Mouse (Mus musculus) stomach, postnatal 0 days (tissue): Measurements from ENCODE around the gene Prr3. TPM values are rescaled to one million over a fixed set of nuclear protein-coding genes. Genes with fewer than 3 reads are reported as not detected.

Experiments
- ATAC-seq: fragments of 200-750 bp; cut with Nextera tagmentation; 2 replicates; pipeline ENCODE4 v1.8.0; 2017; ENCODE audit not compliant: low FRiP score, low TSS enrichment
- DNase-seq: peaks from one replicate; pipeline ENCODE4 v3.0.0-alpha.2; 2016; ENCODE audit warnings: low spot score
- H3K27ac ChIP-seq: fragments of 300-500 bp; sonication (generic); replicated peaks from 2 replicates; pipeline ENCODE4 v1.5.1; 2014; ENCODE audit warnings: mild to moderate bottlenecking, control low read depth
- H3K27me3 ChIP-seq: fragments of 300-500 bp; sonication (generic); 2 replicates; pipeline ENCODE4 v1.6.1; 2014; ENCODE audit warnings: low read length; ENCODE audit not compliant: control insufficient read depth, insufficient read depth
- H3K36me3 ChIP-seq: fragments of 300-500 bp; sonication (generic); 2 replicates; pipeline ENCODE4 v1.6.1; 2014; ENCODE audit warnings: low read length, mixed read lengths; ENCODE audit not compliant: control insufficient read depth, insufficient read depth
- H3K4me1 ChIP-seq: fragments of 300-500 bp; sonication (generic); replicated peaks from 2 replicates; pipeline ENCODE4 v1.6.1; 2014; ENCODE audit warnings: antibody characterized with exemption; ENCODE audit not compliant: control insufficient read depth, insufficient read depth
- H3K4me2 ChIP-seq: fragments of 300-500 bp; sonication (generic); replicated peaks from 2 replicates; pipeline ENCODE4 v1.6.1; 2014; ENCODE audit warnings: low read depth, mild to moderate bottlenecking, control low read depth, moderate library complexity
- H3K4me3 ChIP-seq: fragments of 300-500 bp; sonication (generic); 2 replicates; pipeline ENCODE4 v1.5.1; 2014; ENCODE audit warnings: low read depth, low read length, control low read depth
- H3K9ac ChIP-seq: fragments of 300-500 bp; sonication (generic); 2 replicates; pipeline ENCODE4 v1.6.1; 2014; ENCODE audit warnings: mild to moderate bottlenecking, low read length, control low read depth, mixed read lengths
- H3K9me3 ChIP-seq: fragments of 300-500 bp; sonication (generic); 2 replicates; pipeline ENCODE4 v1.6.1; 2016; ENCODE audit warnings: low read length; ENCODE audit not compliant: control insufficient read depth
- CTCF ChIP-seq: IDR thresholded peaks from 2 replicates; pipeline ENCODE4 v1.5.1; 2016; ENCODE audit warnings: antibody characterized with exemption, low read depth, mild to moderate bottlenecking, moderate library complexity
- EP300 ChIP-seq: optimal IDR thresholded peaks from 2 replicates; pipeline ENCODE3; 2016; ENCODE audit warnings: antibody characterized with exemption
- WGBS: fragments of 180-500 bp; shearing (Covaris S2); extraction: QIAGEN DNeasy Blood & Tissue Kit; methylation state at CpG from one replicate; pipeline ENCODE4 v1.1.7; 2014; 5-methylcytosine and 5-hydroxymethylcytosine counted together
- polyA plus RNA-seq: library from polyadenylated mRNA; unstranded; fragments of >200 nt; fragmentation: Nextera tagmentation; extraction: Ambion mirVana; gene quantifications from 2 replicates; pipeline ENCODE4 v1.2.1, GENCODE M21; 2015

The Prr3 gene
- polyA plus RNA-seq, 1 experiment from 2014 or later = 10.9 TPM

DNA sequence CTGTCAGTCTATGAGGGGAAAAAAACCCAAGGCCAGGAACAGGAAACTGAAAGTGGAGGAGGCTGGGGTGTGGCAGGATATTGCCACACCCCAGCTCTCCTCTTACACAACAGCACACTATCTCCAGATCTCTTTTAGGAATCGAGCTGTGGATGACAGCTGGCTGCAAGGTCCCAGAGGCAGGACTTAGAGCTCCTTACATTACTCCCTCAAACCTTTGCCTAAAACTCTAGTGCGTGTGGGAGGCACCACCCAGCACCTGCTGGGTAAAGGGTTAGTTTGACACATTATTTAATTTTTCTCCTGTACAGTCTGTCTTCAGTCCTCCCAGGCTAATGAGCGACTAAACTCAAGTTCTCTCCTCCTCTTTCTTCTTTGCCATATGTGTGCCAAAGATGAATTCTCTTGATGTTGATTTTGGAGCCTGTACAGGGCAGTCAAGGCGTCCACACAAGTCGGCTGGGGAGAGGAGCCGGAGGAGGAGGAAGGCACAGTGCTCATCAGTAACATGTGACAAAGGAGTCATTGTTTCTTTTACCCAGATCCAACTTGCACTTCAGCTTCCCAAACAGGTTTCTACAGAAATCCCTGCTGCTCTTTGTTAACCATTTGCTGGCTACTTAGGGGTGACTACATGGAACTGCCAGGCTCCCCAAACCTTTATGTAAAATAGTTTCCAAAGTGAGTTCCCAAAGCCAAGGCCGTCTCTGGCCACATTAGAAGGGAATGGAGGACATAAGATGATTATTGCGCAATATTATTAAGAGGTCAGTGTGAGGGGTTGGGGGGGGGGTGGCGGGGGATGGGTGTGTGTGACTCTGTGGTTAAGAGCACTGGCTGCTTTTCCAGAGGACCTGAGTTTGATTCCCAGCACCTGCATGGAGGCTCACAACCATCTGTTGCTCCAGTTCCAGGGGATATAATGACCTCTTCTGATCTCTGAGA is 43.9 kb upstream of the Prr3 start:
- peak overlapping the region; percentile 11; the same call in 1 of the 2 replicates for H3K4me2 ChIP-seq
- H3K9ac ChIP-seq = no peak overlapping the region
- H3K27ac ChIP-seq = peak overlapping the region; percentile 83
- H3K36me3 ChIP-seq = no peaks in the 10 kb centered on the region
- TF ChIP-seq EP300 = no peak
- no peak for TF ChIP-seq CTCF
- no peaks in the 10 kb centered on the region for H3K27me3 ChIP-seq
- no peaks in the 10 kb centered on the region for H3K4me1 ChIP-seq
- peak; percentile 73 for ATAC-seq
- no peak overlapping the region for H3K4me3 ChIP-seq
- WGBS = 42% methylated on average over 9 of the region's 9 CpGs
- no peaks in the 10 kb centered on the region for H3K9me3 ChIP-seq
- peak; percentile 27 for DNase-seq

DNA sequence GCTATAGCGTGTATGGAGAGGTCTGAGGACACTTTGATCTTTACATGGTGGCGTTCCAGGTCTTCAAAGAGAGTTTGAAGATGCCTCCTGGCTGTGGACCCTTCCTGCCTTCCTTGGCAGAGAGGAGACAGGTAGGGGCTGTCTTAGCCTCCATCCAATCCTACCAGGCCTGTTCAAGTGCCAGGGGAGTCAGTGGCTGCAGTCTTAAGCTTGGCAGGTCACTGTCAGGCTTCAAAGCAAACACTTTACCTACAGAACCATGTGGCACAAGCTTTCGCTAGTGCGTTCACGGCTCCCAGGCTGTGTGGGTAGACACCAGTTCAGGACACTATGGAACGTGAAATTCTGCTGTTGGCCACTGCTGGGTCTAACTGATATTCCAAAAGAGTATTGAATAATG is 42.9 kb upstream of the Prr3 start:
- Histone ChIP-seq H3K36me3 (no peaks in the 10 kb centered on the region), H3K27me3 (no peaks in the 10 kb centered on the region), H3K27ac (no peak overlapping the region; the same call in 1 of the 2 replicates), H3K9me3 (no peaks in the 10 kb centered on the region), H3K4me1 (no peaks in the 10 kb centered on the region), H3K4me2 (no peak overlapping the region), H3K4me3 (no peak overlapping the region), H3K9ac (no peak overlapping the region)
- no peak for TF ChIP-seq CTCF
- TF ChIP-seq EP300 = no peak
- DNase-seq (no peak), ATAC-seq (no peak)
- WGBS = 86% methylated on average over 6 of the region's 6 CpGs

DNA sequence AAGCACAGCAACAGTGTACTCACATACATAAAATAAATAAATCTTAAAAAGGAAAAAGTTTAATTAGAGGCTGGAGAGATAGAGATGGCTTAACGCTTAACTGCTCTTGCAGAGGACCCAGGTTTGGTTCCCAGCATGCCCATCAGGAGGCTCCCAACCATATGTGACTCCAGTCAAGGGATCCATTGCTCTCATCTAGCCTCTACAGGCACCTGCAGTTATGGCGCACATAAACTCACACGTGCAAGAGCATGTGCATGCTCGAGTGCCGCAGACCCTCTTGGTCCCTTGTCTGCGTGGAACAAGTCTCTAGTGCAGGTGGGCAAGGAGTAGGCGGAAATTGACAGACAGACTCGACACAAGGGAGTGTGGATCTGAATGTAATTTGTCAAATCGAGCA is 42.1 kb upstream of the Prr3 start:
- 95% methylated on average over 9 of the region's 9 CpGs for WGBS

DNA sequence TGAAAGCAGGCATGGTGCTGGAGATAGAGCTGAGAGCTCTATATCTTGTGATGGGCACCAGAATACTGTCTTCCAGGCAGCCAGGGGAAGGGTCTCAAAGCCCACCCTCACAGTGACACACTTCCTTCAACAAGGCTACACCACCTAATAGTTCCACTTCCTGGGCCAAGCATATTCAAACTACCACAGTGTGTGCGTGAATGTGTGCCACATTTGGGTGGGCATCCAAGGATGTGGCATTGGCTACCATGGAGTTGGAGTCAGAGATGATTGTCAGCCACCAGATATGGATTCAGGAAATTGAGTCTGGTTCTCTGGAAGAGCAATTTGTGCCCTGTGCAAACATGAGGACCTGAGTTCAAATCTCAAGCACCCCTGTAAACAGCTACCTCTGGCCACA is 41.3 kb upstream of the Prr3 start:
- H3K9ac ChIP-seq = no peak overlapping the region
- no peak overlapping the region for H3K4me3 ChIP-seq
- H3K4me1 ChIP-seq = no peaks in the 10 kb centered on the region
- ATAC-seq = no peak
- 97% methylated on average over 1 of the region's 1 CpGs for WGBS
- H3K36me3 ChIP-seq = no peaks in the 10 kb centered on the region
- no peaks in the 10 kb centered on the region for H3K9me3 ChIP-seq
- no peak for DNase-seq
- H3K27me3 ChIP-seq = no peaks in the 10 kb centered on the region
- H3K4me2 ChIP-seq = no peak overlapping the region
- no peak for TF ChIP-seq EP300
- no peak for TF ChIP-seq CTCF
- H3K27ac ChIP-seq = peak overlapping the region; percentile 9; the same call in 1 of the 2 replicates

More for the DNA sequence above, 42.1 kb upstream of the Prr3 start:
- H3K27me3 ChIP-seq = no peaks in the 10 kb centered on the region
- H3K4me2 ChIP-seq = no peak overlapping the region
- H3K4me3 ChIP-seq = no peak overlapping the region
- no peak overlapping the region for H3K27ac ChIP-seq
- DNase-seq (no peak), ATAC-seq (no peak)
- no peak for TF ChIP-seq CTCF
- no peak for TF ChIP-seq EP300
- no peak overlapping the region for H3K9ac ChIP-seq
- H3K4me1 ChIP-seq = no peaks in the 10 kb centered on the region
- no peaks in the 10 kb centered on the region for H3K36me3 ChIP-seq
- H3K9me3 ChIP-seq = no peaks in the 10 kb centered on the region

DNA sequence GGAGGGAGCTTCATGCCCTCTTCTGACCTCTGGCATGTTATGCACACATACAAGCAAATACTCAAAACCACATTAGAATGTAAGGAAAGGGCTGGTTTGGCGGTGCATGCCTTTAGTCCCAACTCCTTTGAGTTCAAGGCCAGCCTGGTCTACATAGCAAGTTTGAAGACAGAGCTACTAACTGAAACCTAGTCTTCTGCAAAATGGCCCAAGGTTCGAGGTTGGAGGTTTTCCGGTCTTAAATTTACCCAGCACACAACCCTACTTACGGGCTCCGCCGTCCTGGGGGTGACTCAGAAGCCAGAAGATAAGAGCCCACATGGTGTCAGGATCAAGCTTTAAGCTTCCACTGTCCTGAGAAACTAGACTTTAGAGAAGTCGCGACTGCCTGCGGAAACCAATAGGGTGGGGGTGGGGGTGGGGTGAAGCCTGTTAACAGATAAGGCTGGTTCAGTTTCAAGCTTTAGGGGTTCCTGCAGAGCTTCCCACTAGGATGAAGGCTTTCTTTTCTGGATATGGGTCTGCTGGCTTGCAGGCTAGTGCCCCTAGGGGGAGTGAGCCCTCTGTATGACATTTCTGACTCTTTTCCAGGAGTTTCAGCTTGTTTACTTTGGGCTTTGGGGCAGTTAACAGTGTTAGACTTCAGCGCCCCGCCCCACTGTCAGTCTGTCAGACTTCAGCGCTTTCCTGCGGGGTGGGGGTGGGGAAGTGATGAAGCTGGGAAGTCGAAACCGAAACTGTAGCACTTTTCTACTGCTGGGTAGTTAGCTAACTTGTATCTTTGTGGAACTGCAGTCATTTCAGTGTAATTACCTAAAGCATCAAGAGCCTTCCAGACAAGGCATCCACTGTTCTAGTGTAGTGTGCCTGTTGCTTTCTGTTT is 40.4 kb upstream of the Prr3 start, which contains the start of gene H2-T24:
TSS of gene H2-T24 (minus strand) at position 370 of the 883 bp plus-strand sequence.
- Histone ChIP-seq H3K4me3 (no peak within 1 kb of the TSS; the same call in 1 of the 2 replicates), H3K4me2 (peak within 1 kb of the TSS; percentile 38), H3K9me3 (no peaks in the 10 kb centered on the region), H3K27me3 (no peaks in the 10 kb centered on the region), H3K4me1 (no peaks in the 10 kb centered on the region), H3K36me3 (no peaks in the 10 kb centered on the region), H3K9ac (no peak within 1 kb of the TSS), H3K27ac (peak within 1 kb of the TSS; percentile 9)
- WGBS = 29% methylated on average over 15 of the region's 15 CpGs
- no peak for TF ChIP-seq EP300
- TF ChIP-seq CTCF = peak; percentile 50
- ATAC-seq (peak; percentile 72), DNase-seq (peak; percentile 60)
